Mouse (Mus musculus): Measurements from ENCODE around the gene Tmem160. TPM values are rescaled to one million over a fixed set of nuclear protein-coding genes. Genes with fewer than 3 reads are reported as not detected.

Tmem160 gene
- polyA plus RNA-seq, 1 experiment from 2014 or later: 43.0 TPM

GRCm38 (mm10) chr7:16489948-16490347 lies 37.4 kb downstream of the Tmem160 start:
- no peak overlapping the region for H3K4me3 ChIP-seq (ENCODE audit: low read depth, low read length)
- no peak for ATAC-seq
- H3K9me3 ChIP-seq (ENCODE audit: low read length): no peaks in the 10 kb centered on the region
- no peaks in the 10 kb centered on the region for H3K36me3 ChIP-seq (replicated peaks; ENCODE audit: insufficient read depth, low read length)
- 88% methylated on average over 9 of the region's 9 CpGs for whole genome bisulfite sequencing (ENCODE audit: insufficient replicate concordance)
- no peak overlapping the region for H3K4me2 ChIP-seq (ENCODE audit: low read depth, low read length)
- peak; percentile 8 for DNase-seq
- no peaks in the 10 kb centered on the region for H3K27me3 ChIP-seq (ENCODE audit: insufficient read depth, low read length)
- TF ChIP-seq CTCF (IDR thresholded peaks at IDR 0.05; ENCODE audit: low read depth): no peak
- no peak for TF ChIP-seq EP300 (IDR thresholded peaks at IDR 0.05; ENCODE audit: low read depth)
- no peak overlapping the region for H3K9ac ChIP-seq (replicated peaks)
- no peaks in the 10 kb centered on the region for H3K4me1 ChIP-seq (ENCODE audit: insufficient read depth)
- no peak overlapping the region for H3K27ac ChIP-seq (ENCODE audit: low read depth)

- Histone ChIP-seq H3K36me3 (replicated peaks; ENCODE audit: insufficient read depth, low read length) (peaks cover 4% of the 10 kb centered on the region), H3K4me3 (ENCODE audit: low read depth, low read length) (no peak overlapping the region), H3K9me3 (ENCODE audit: low read length) (no peaks in the 10 kb centered on the region), H3K4me1 (ENCODE audit: insufficient read depth) (no peaks in the 10 kb centered on the region), H3K27me3 (ENCODE audit: insufficient read depth, low read length) (no peaks in the 10 kb centered on the region), H3K27ac (ENCODE audit: low read depth) (no peak overlapping the region), H3K4me2 (ENCODE audit: low read depth, low read length) (no peak overlapping the region), H3K9ac (replicated peaks) (no peak overlapping the region)
- WGBS (ENCODE audit: insufficient replicate concordance): 44% methylated on average over 3 of the region's 3 CpGs
- DNase-seq: peak; percentile 80
- TF ChIP-seq CTCF (IDR thresholded peaks at IDR 0.05; ENCODE audit: low read depth) (peak; percentile 99), EP300 (IDR thresholded peaks at IDR 0.05; ENCODE audit: low read depth) (no peak)
- ATAC-seq: peak; percentile 68
Measured at GRCm38 (mm10) chr7:16491759-16492158, 39.2 kb downstream of the Tmem160 start.

- no peaks in the 10 kb centered on the region for H3K9me3 ChIP-seq (ENCODE audit: low read length)
- DNase-seq (no peak), ATAC-seq (no peak)
- H3K9ac ChIP-seq (replicated peaks): no peak overlapping the region
- H3K36me3 ChIP-seq (replicated peaks; ENCODE audit: insufficient read depth, low read length): peaks cover 8% of the 10 kb centered on the region
- WGBS (ENCODE audit: insufficient replicate concordance): 61% methylated on average over 3 of the region's 3 CpGs
- H3K4me2 ChIP-seq (ENCODE audit: low read depth, low read length): no peak overlapping the region
- no peaks in the 10 kb centered on the region for H3K27me3 ChIP-seq (ENCODE audit: insufficient read depth, low read length)
- no peak for TF ChIP-seq CTCF (IDR thresholded peaks at IDR 0.05; ENCODE audit: low read depth)
- no peak for TF ChIP-seq EP300 (IDR thresholded peaks at IDR 0.05; ENCODE audit: low read depth)
- no peaks in the 10 kb centered on the region for H3K4me1 ChIP-seq (ENCODE audit: insufficient read depth)
- no peak overlapping the region for H3K4me3 ChIP-seq (ENCODE audit: low read depth, low read length)
- no peak overlapping the region for H3K27ac ChIP-seq (ENCODE audit: low read depth)
Measured at GRCm38 (mm10) chr7:16492211-16492610, 39.6 kb downstream of the Tmem160 start.

- H3K27ac ChIP-seq (ENCODE audit: low read depth): no peak overlapping the region
- H3K4me2 ChIP-seq (ENCODE audit: low read depth, low read length): no peak overlapping the region
- H3K4me3 ChIP-seq (ENCODE audit: low read depth, low read length): no peak overlapping the region
- H3K9ac ChIP-seq (replicated peaks): no peak overlapping the region
- no peaks in the 10 kb centered on the region for H3K9me3 ChIP-seq (ENCODE audit: low read length)
- no peaks in the 10 kb centered on the region for H3K4me1 ChIP-seq (ENCODE audit: insufficient read depth)
- H3K36me3 ChIP-seq (replicated peaks; ENCODE audit: insufficient read depth, low read length): peaks cover 18% of the 10 kb centered on the region
- DNase-seq (peak; percentile 48), ATAC-seq (no peak)
- H3K27me3 ChIP-seq (ENCODE audit: insufficient read depth, low read length): no peaks in the 10 kb centered on the region
- 41% methylated on average over 2 of the region's 2 CpGs for WGBS (ENCODE audit: insufficient replicate concordance)
- TF ChIP-seq EP300 (IDR thresholded peaks at IDR 0.05; ENCODE audit: low read depth) (no peak), CTCF (IDR thresholded peaks at IDR 0.05; ENCODE audit: low read depth) (peak; percentile 71)
Measured at GRCm38 (mm10) chr7:16493361-16493760, 40.8 kb downstream of the Tmem160 start.

- ATAC-seq (no peak), DNase-seq (no peak)
- H3K27ac ChIP-seq (ENCODE audit: low read depth): no peak overlapping the region
- no peaks in the 10 kb centered on the region for H3K9me3 ChIP-seq (ENCODE audit: low read length)
- H3K4me3 ChIP-seq (ENCODE audit: low read depth, low read length): no peak overlapping the region
- no peak for TF ChIP-seq CTCF (IDR thresholded peaks at IDR 0.05; ENCODE audit: low read depth)
- TF ChIP-seq EP300 (IDR thresholded peaks at IDR 0.05; ENCODE audit: low read depth): no peak
- H3K36me3 ChIP-seq (replicated peaks; ENCODE audit: insufficient read depth, low read length): peaks cover 19% of the 10 kb centered on the region
- 85% methylated on average over 3 of the region's 3 CpGs for WGBS (ENCODE audit: insufficient replicate concordance)
- H3K9ac ChIP-seq (replicated peaks): no peak overlapping the region
- H3K4me2 ChIP-seq (ENCODE audit: low read depth, low read length): no peak overlapping the region
- no peaks in the 10 kb centered on the region for H3K27me3 ChIP-seq (ENCODE audit: insufficient read depth, low read length)
- H3K4me1 ChIP-seq (ENCODE audit: insufficient read depth): no peaks in the 10 kb centered on the region
Measured at GRCm38 (mm10) chr7:16496260-16496659, 43.7 kb downstream of the Tmem160 start.

GRCm38 (mm10) chr7:16499671-16500104 lies 47.1 kb downstream of the Tmem160 start:
- 88% methylated on average over 6 of the region's 6 CpGs for WGBS (ENCODE audit: insufficient replicate concordance)
- Histone ChIP-seq H3K27me3 (ENCODE audit: insufficient read depth, low read length) (no peaks in the 10 kb centered on the region), H3K9me3 (ENCODE audit: low read length) (no peaks in the 10 kb centered on the region), H3K4me3 (ENCODE audit: low read depth, low read length) (no peak overlapping the region), H3K27ac (ENCODE audit: low read depth) (no peak overlapping the region), H3K36me3 (replicated peaks; ENCODE audit: insufficient read depth, low read length) (peaks cover 27% of the 10 kb centered on the region), H3K4me2 (ENCODE audit: low read depth, low read length) (no peak overlapping the region), H3K4me1 (ENCODE audit: insufficient read depth) (peaks cover 12% of the 10 kb centered on the region), H3K9ac (replicated peaks) (no peak overlapping the region)
- no peak for TF ChIP-seq EP300 (IDR thresholded peaks at IDR 0.05; ENCODE audit: low read depth)
- TF ChIP-seq CTCF (IDR thresholded peaks at IDR 0.05; ENCODE audit: low read depth): no peak
- ATAC-seq: no peak
- no peak for DNase-seq

- DNase-seq (no peak), ATAC-seq (no peak)
- no peaks in the 10 kb centered on the region for H3K27me3 ChIP-seq (ENCODE audit: insufficient read depth, low read length)
- 80% methylated on average over 4 of the region's 4 CpGs for WGBS (ENCODE audit: insufficient replicate concordance)
- H3K4me2 ChIP-seq (ENCODE audit: low read depth, low read length): no peak overlapping the region
- no peak overlapping the region for H3K27ac ChIP-seq (ENCODE audit: low read depth)
- TF ChIP-seq EP300 (IDR thresholded peaks at IDR 0.05; ENCODE audit: low read depth): no peak
- TF ChIP-seq CTCF (IDR thresholded peaks at IDR 0.05; ENCODE audit: low read depth): no peak
- H3K36me3 ChIP-seq (replicated peaks; ENCODE audit: insufficient read depth, low read length): peaks cover 28% of the 10 kb centered on the region
- no peaks in the 10 kb centered on the region for H3K9me3 ChIP-seq (ENCODE audit: low read length)
- no peak overlapping the region for H3K9ac ChIP-seq (replicated peaks)
- H3K4me1 ChIP-seq (ENCODE audit: insufficient read depth): peaks cover 18% of the 10 kb centered on the region
- no peak overlapping the region for H3K4me3 ChIP-seq (ENCODE audit: low read depth, low read length)
Measured at GRCm38 (mm10) chr7:16501571-16501970, 49.0 kb downstream of the Tmem160 start.

Measured in liver, postnatal 0 days (tissue).